Mouse (Mus musculus): Measurements from ENCODE around the gene Nova2.

Nova2 gene

GRCm38 (mm10) chr7:18924321-18924720 is 1.4 kb upstream of the Nova2 start:
- DNase-seq (ENCODE audit: low spot score in 2 of 2), result no peak

GRCm38 (mm10) chr7:18926041-18926790 is 528 bp downstream of the Nova2 start:
- no peak for DNase-seq (ENCODE audit: low spot score in 2 of 2)

GRCm38 (mm10) chr7:18926911-18927310 is 1.2 kb downstream of the Nova2 start:
- DNase-seq (ENCODE audit: low spot score in 2 of 2), result no peak

GRCm38 (mm10) chr7:18927759-18928158 is 2.1 kb downstream of the Nova2 start:
- no peak for DNase-seq (ENCODE audit: low spot score in 2 of 2)

- DNase-seq (ENCODE audit: low spot score in 2 of 2), result no peak
Measured at GRCm38 (mm10) chr7:18942376-18942775, 16.7 kb downstream of the Nova2 start.

- no peak for DNase-seq (ENCODE audit: low spot score in 2 of 2)
Measured at GRCm38 (mm10) chr7:18942815-18943214, 17.1 kb downstream of the Nova2 start.

GRCm38 (mm10) chr7:18948151-18948550 is 22.5 kb downstream of the Nova2 start:
- DNase-seq (ENCODE audit: low spot score in 2 of 2), result no peak

GRCm38 (mm10) chr7:18949781-18950522 is 24.3 kb downstream of the Nova2 start:
- DNase-seq (ENCODE audit: low spot score in 2 of 2), result no peak

GRCm38 (mm10) chr7:18950523-18951315 is 25.0 kb downstream of the Nova2 start:
- no peak for DNase-seq (ENCODE audit: low spot score in 2 of 2)

- no peak for DNase-seq (ENCODE audit: low spot score in 2 of 2)
Measured at GRCm38 (mm10) chr7:18951397-18951796, 25.7 kb downstream of the Nova2 start.

GRCm38 (mm10) chr7:18957569-18958383 is 32.1 kb downstream of the Nova2 start:
- DNase-seq (ENCODE audit: low spot score in 2 of 2), result peak; percentile 56 to 60

- no peak for DNase-seq (ENCODE audit: low spot score in 2 of 2)
Measured at GRCm38 (mm10) chr7:18958384-18958766, 32.7 kb downstream of the Nova2 start.

GRCm38 (mm10) chr7:18959446-18959845 is 33.8 kb downstream of the Nova2 start:
- DNase-seq (ENCODE audit: low spot score in 2 of 2), result no peak

GRCm38 (mm10) chr7:18962171-18962792 is 36.6 kb downstream of the Nova2 start:
- DNase-seq (ENCODE audit: low spot score in 2 of 2), result no peak

- no peak for DNase-seq (ENCODE audit: low spot score in 2 of 2)
Measured at GRCm38 (mm10) chr7:18962795-18963194, 37.1 kb downstream of the Nova2 start.

- DNase-seq (ENCODE audit: low spot score in 2 of 2), result no peak
Measured at GRCm38 (mm10) chr7:18963294-18963843, 37.7 kb downstream of the Nova2 start.

GRCm38 (mm10) chr7:18965312-18965711 is 39.6 kb downstream of the Nova2 start:
- DNase-seq (ENCODE audit: low spot score in 2 of 2), result no peak

- no peak for DNase-seq (ENCODE audit: low spot score in 2 of 2)
Measured at GRCm38 (mm10) chr7:18967603-18968002, 41.9 kb downstream of the Nova2 start.

GRCm38 (mm10) chr7:18970956-18971355 is 45.3 kb downstream of the Nova2 start:
- no peak for DNase-seq (ENCODE audit: low spot score in 2 of 2)

GRCm38 (mm10) chr7:18978381-18978780 is 52.7 kb downstream of the Nova2 start:
- no peak for DNase-seq (ENCODE audit: low spot score in 2 of 2)

- no peak for DNase-seq (ENCODE audit: low spot score in 2 of 2)
Measured at GRCm38 (mm10) chr7:18986503-18986902, 60.8 kb downstream of the Nova2 start.
